Mouse (Mus musculus): Measurements from ENCODE around the gene Mlec. TPM values are rescaled to one million over a fixed set of nuclear protein-coding genes. Genes with fewer than 3 reads are reported as not detected.

Gene Mlec
- polyA plus RNA-seq, 1 experiment: 209 TPM

DNA sequence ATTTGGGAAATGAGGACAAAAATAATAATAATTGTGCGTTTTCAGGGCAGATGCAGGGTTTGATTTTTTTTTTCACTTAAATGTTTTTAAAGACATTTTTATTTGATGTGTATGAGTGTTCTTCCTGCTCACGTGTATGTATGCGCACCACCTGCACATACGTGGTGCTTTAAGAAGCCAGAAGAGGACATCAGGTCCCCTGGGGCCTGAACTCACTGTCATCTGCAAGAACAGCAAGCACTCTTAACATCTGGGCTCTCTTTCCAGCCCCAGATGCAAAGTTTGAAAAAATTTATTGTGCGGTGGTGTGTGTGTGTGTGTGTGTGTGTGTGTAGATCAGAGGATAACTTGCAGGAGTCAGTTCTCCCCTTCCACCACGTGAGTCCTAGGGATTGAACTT lies 19.9 kb upstream of the Mlec start:
- Histone ChIP-seq H3K4me3 (ENCODE audit: insufficient read depth, low read depth, low read length) (no peak overlapping the region), H3K27ac (ENCODE audit: insufficient read depth, low read depth, low read length) (no peak overlapping the region), H3K27me3 (replicated peaks; ENCODE audit: control insufficient read depth, insufficient read depth, low read length) (no peaks in the 10 kb centered on the region), H3K36me3 (ENCODE audit: control insufficient read depth, insufficient read depth, low read length) (no peaks in the 10 kb centered on the region), H3K4me1 (ENCODE audit: control insufficient read depth, insufficient read depth, low read length) (no peaks in the 10 kb centered on the region)
- WGBS: 81% methylated on average over 6 of the region's 6 CpGs
- DNase-seq: no peak
- TF ChIP-seq POLR2A (IDR thresholded peaks at IDR 0.05; ENCODE audit: low read depth, low read length) (no peak), CTCF (conservative IDR thresholded peaks at IDR 0.05; ENCODE audit: insufficient read depth, insufficient read length, low read depth, low read length) (no peak)

GRCm38 (mm10) chr5:115174554-115174953 lies 16.6 kb upstream of the Mlec start:
- no peak for TF ChIP-seq POLR2A (IDR thresholded peaks at IDR 0.05; ENCODE audit: low read depth, low read length)
- peak; percentile 46 for TF ChIP-seq CTCF (conservative IDR thresholded peaks at IDR 0.05; ENCODE audit: insufficient read depth, insufficient read length, low read depth, low read length)
- H3K27ac ChIP-seq (ENCODE audit: insufficient read depth, low read depth, low read length): no peak overlapping the region
- H3K4me3 ChIP-seq (ENCODE audit: insufficient read depth, low read depth, low read length): no peak overlapping the region
- DNase-seq: no peak
- H3K36me3 ChIP-seq (ENCODE audit: control insufficient read depth, insufficient read depth, low read length): no peaks in the 10 kb centered on the region
- WGBS: 88% methylated on average over 1 of the region's 1 CpGs
- H3K4me1 ChIP-seq (ENCODE audit: control insufficient read depth, insufficient read depth, low read length): no peaks in the 10 kb centered on the region
- no peaks in the 10 kb centered on the region for H3K27me3 ChIP-seq (replicated peaks; ENCODE audit: control insufficient read depth, insufficient read depth, low read length)

DNA sequence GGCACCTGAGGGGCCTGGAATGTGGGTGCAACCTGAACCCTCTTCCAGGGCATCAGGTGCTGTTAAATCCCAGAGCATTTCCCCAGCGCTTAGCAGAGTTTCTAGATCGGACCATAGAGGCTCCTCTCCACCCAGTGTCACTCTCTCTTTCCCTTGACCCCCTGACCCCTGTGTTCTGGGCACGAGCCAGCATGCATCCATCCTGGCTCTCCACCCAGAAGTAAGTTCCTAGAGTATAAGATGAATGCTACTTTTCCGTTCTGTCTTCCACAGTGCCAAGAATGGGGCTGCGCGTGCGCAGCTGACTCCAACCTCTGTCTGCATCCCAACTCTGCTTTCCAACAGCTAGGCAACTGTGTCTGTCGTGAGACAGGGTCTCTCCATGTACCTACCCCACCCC lies 12.2 kb upstream of the Mlec start:
- TF ChIP-seq CTCF (conservative IDR thresholded peaks at IDR 0.05; ENCODE audit: insufficient read depth, insufficient read length, low read depth, low read length) (no peak), POLR2A (IDR thresholded peaks at IDR 0.05; ENCODE audit: low read depth, low read length) (no peak)
- WGBS: 76% methylated on average over 8 of the region's 8 CpGs
- peaks cover 7% of the 10 kb centered on the region for H3K4me1 ChIP-seq (ENCODE audit: control insufficient read depth, insufficient read depth, low read length)
- no peak overlapping the region for H3K27ac ChIP-seq (ENCODE audit: insufficient read depth, low read depth, low read length)
- H3K4me3 ChIP-seq (ENCODE audit: insufficient read depth, low read depth, low read length): no peak overlapping the region
- H3K36me3 ChIP-seq (ENCODE audit: control insufficient read depth, insufficient read depth, low read length): no peaks in the 10 kb centered on the region
- H3K27me3 ChIP-seq (replicated peaks; ENCODE audit: control insufficient read depth, insufficient read depth, low read length): no peaks in the 10 kb centered on the region
- peak; percentile 74 for DNase-seq

- Histone ChIP-seq H3K27me3 (replicated peaks; ENCODE audit: control insufficient read depth, insufficient read depth, low read length) (no peaks in the 10 kb centered on the region), H3K4me3 (ENCODE audit: insufficient read depth, low read depth, low read length) (no peak overlapping the region), H3K4me1 (ENCODE audit: control insufficient read depth, insufficient read depth, low read length) (peaks cover 7% of the 10 kb centered on the region), H3K36me3 (ENCODE audit: control insufficient read depth, insufficient read depth, low read length) (no peaks in the 10 kb centered on the region), H3K27ac (ENCODE audit: insufficient read depth, low read depth, low read length) (no peak overlapping the region)
- no peak for DNase-seq
- 52% methylated on average over 27 of the region's 27 CpGs for WGBS
- TF ChIP-seq CTCF (conservative IDR thresholded peaks at IDR 0.05; ENCODE audit: insufficient read depth, insufficient read length, low read depth, low read length) (no peak), POLR2A (IDR thresholded peaks at IDR 0.05; ENCODE audit: low read depth, low read length) (no peak)
Observed at GRCm38 (mm10) chr5:115168641-115169415, 10.8 kb upstream of the Mlec start.

GRCm38 (mm10) chr5:115167396-115167795 lies 9.4 kb upstream of the Mlec start:
- no peak for TF ChIP-seq CTCF (conservative IDR thresholded peaks at IDR 0.05; ENCODE audit: insufficient read depth, insufficient read length, low read depth, low read length)
- peaks cover 7% of the 10 kb centered on the region for H3K4me1 ChIP-seq (ENCODE audit: control insufficient read depth, insufficient read depth, low read length)
- H3K27ac ChIP-seq (ENCODE audit: insufficient read depth, low read depth, low read length): peak overlapping the region; percentile 56; the same call in 1 of the 2 replicates
- H3K4me3 ChIP-seq (ENCODE audit: insufficient read depth, low read depth, low read length): no peak overlapping the region
- no peaks in the 10 kb centered on the region for H3K27me3 ChIP-seq (replicated peaks; ENCODE audit: control insufficient read depth, insufficient read depth, low read length)
- H3K36me3 ChIP-seq (ENCODE audit: control insufficient read depth, insufficient read depth, low read length): no peaks in the 10 kb centered on the region
- WGBS: 34% methylated on average over 6 of the region's 6 CpGs
- peak; percentile 66 for DNase-seq

DNA sequence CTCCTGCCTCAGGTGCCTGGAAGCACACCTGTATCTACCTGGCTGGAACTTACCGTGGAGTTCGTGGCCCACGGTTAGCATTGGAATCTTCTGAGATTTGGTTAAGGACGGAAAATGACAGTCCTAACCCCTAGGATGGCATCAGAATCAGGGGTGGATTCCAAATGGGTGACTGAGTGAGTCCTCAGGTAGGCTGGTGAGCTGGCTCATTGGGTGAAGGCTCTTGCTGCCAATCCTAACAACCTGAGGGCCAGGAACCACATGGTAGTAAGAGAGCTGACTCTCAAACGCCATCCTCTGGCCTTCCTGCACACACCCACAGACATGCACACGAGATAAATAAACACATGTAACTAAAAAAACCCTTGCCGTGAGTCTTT lies 8.8 kb upstream of the Mlec start:
- H3K27me3 ChIP-seq (replicated peaks; ENCODE audit: control insufficient read depth, insufficient read depth, low read length): no peaks in the 10 kb centered on the region
- 61% methylated on average over 7 of the region's 7 CpGs for WGBS
- TF ChIP-seq CTCF (conservative IDR thresholded peaks at IDR 0.05; ENCODE audit: insufficient read depth, insufficient read length, low read depth, low read length): no peak
- peaks cover 7% of the 10 kb centered on the region for H3K4me1 ChIP-seq (ENCODE audit: control insufficient read depth, insufficient read depth, low read length)
- H3K27ac ChIP-seq (ENCODE audit: insufficient read depth, low read depth, low read length): peak overlapping the region; percentile 37; the same call in 1 of the 2 replicates
- DNase-seq: no peak
- no peaks in the 10 kb centered on the region for H3K36me3 ChIP-seq (ENCODE audit: control insufficient read depth, insufficient read depth, low read length)
- no peak overlapping the region for H3K4me3 ChIP-seq (ENCODE audit: insufficient read depth, low read depth, low read length)

GRCm38 (mm10) chr5:115165895-115166814 lies 8.2 kb upstream of the Mlec start:
- no peak for TF ChIP-seq POLR2A (IDR thresholded peaks at IDR 0.05; ENCODE audit: low read depth, low read length)
- no peak for TF ChIP-seq CTCF (conservative IDR thresholded peaks at IDR 0.05; ENCODE audit: insufficient read depth, insufficient read length, low read depth, low read length)
- peaks cover 7% of the 10 kb centered on the region for H3K4me1 ChIP-seq (ENCODE audit: control insufficient read depth, insufficient read depth, low read length)
- WGBS: 50% methylated on average over 11 of the region's 11 CpGs
- DNase-seq: peak; percentile 89
- no peaks in the 10 kb centered on the region for H3K36me3 ChIP-seq (ENCODE audit: control insufficient read depth, insufficient read depth, low read length)
- no peaks in the 10 kb centered on the region for H3K27me3 ChIP-seq (replicated peaks; ENCODE audit: control insufficient read depth, insufficient read depth, low read length)
- H3K4me3 ChIP-seq (ENCODE audit: insufficient read depth, low read depth, low read length): no peak overlapping the region
- H3K27ac ChIP-seq (ENCODE audit: insufficient read depth, low read depth, low read length): peak overlapping the region; percentile 37; the same call in 1 of the 2 replicates

All from kidney, adult 2 months (tissue).